Mouse (Mus musculus): ENCODE results near the gene Psg28. TPM values are rescaled to one million over a fixed set of nuclear protein-coding genes. Genes with fewer than 3 reads are reported as not detected.
"Not testable (repeated sequence)": the region's sequence is repeated elsewhere in the genome, so short reads cannot be mapped to it uniquely, and the experiment has no call there.

The Psg28 gene
- total RNA-seq (2014; rRNA removed; ENCODE audit: low replicate concordance) (not detected in 2 replicates), polyA plus RNA-seq (2015; fragmentation: Nextera tagmentation; extraction: Ambion mirVana) (not detected in 2 replicates)

DNA sequence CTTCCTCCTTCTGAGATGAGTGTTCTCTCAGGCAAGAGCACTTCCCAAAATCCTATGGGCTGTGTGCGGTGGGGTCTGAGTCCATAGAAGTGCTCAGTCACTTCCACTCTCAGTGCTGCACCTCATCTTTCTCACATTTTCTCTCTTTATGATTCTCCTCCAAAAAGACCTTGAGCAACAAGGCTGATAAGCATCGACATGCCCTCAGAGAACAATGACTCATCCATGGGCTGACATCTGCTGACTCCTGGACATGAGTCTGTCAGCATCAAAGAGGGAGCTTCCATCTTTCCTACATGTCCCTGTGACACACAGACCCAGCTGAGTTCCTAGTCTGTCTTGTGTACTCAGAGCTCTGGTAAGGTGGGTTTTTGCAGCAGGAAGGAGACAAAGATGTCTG lies at the start of gene Psg28:
Gene Psg28, minus strand, starts transcription at position 101 of the 400 bp plus-strand sequence.
- WGBS, result 62% methylated on average over 2 of the region's 2 CpGs
- H3K4me1 ChIP-seq (ENCODE audit: control insufficient read depth, insufficient read depth); H3K4me3 ChIP-seq (ENCODE audit: low read depth, low read length); DNase-seq (ENCODE audit: low spot score); H3K27me3 ChIP-seq (ENCODE audit: control insufficient read depth, insufficient read depth, low read length); ATAC-seq (ENCODE audit: insufficient read depth, low read depth); H3K27ac ChIP-seq (ENCODE audit: low read depth); H3K9ac ChIP-seq (replicated peaks; ENCODE audit: low read depth, low read length); H3K4me2 ChIP-seq (ENCODE audit: low read depth, low read length); H3K36me3 ChIP-seq (replicated peaks; ENCODE audit: control insufficient read depth, insufficient read depth, low read length); H3K9me3 ChIP-seq (replicated peaks; ENCODE audit: control insufficient read depth, low read length): not testable (repeated sequence)

DNA sequence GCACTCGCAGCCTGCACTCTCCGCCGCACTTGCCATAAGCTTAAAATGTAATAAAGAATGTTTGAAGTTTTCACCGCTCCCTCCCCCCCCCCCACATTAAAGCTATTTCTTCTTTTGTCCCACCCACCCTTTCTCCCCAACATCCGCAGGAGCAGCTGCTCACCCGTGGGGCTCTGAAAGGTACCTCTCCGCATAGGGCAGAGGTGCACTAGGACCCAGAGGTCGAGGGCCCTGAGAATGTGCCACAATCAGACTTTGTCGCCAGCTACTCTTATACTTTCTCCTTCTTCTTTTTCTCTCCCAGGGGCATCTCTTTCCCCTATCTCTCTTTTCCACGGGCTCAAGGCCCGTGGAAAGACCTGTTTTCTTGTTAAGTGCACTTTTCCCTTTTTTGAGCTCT lies 28.4 kb downstream of the Psg28 start:
- no peaks in the 10 kb centered on the region for H3K36me3 ChIP-seq (replicated peaks; ENCODE audit: control insufficient read depth, insufficient read depth, low read length)
- H3K4me1 ChIP-seq (ENCODE audit: control insufficient read depth, insufficient read depth), result no peaks in the 10 kb centered on the region
- DNase-seq (ENCODE audit: low spot score), result no peak
- ATAC-seq (ENCODE audit: insufficient read depth, low read depth), result no peak
- H3K4me2 ChIP-seq (ENCODE audit: low read depth, low read length), result no peak overlapping the region
- H3K4me3 ChIP-seq (ENCODE audit: low read depth, low read length), result no peak overlapping the region
- TF ChIP-seq CTCF (IDR thresholded peaks at IDR 0.05; ENCODE audit: low read depth), result no peak
- TF ChIP-seq EP300 (IDR thresholded peaks at IDR 0.05; ENCODE audit: low read depth), result no peak
- H3K9ac ChIP-seq (replicated peaks; ENCODE audit: low read depth, low read length), result no peak overlapping the region
- WGBS, result 38% methylated on average over 11 of the region's 11 CpGs
- no peak overlapping the region for H3K27ac ChIP-seq (ENCODE audit: low read depth)
- H3K9me3 ChIP-seq (replicated peaks; ENCODE audit: control insufficient read depth, low read length), result peaks cover 6% of the 10 kb centered on the region
- H3K27me3 ChIP-seq (ENCODE audit: control insufficient read depth, insufficient read depth, low read length), result no peaks in the 10 kb centered on the region

DNA sequence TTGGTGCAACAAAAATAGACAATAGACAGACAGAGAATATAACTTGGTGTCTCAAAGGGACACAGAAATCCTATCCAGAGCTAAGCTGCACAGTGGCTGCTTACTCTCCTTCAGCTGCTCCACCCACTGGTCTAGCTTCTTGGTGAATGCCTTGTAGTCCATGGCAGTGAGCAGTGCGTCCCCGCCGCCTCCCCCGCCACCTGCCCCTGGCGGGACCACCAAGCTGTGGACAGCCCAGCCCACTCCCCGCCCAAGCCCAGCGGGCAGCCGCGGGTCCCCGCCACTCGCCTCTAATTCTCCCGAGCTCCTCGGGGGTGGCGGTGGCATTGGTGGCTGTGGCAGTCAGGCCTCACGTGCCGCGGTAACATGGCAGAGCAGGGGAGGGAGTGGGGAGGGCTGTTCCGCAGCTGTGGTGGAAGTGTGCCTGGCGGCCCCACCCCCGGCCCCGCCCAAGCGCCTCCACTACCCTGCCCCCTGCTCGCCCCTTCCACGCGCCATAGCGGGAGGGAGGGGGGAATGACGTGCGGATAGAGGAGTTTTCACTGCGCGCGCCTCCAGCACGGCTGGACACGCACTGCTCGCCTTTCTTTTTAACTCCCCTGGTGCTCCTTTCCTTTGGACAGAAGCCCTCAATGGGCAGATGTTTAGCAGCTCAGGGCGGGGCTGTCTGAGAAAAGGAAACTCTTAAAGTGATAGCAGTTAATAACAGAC lies 29.2 kb downstream of the Psg28 start:
- no peak overlapping the region for H3K4me3 ChIP-seq (ENCODE audit: low read depth, low read length)
- no peak overlapping the region for H3K27ac ChIP-seq (ENCODE audit: low read depth)
- H3K4me2 ChIP-seq (ENCODE audit: low read depth, low read length), result no peak overlapping the region
- 34% methylated on average over 35 of the region's 35 CpGs for WGBS
- H3K36me3 ChIP-seq (replicated peaks; ENCODE audit: control insufficient read depth, insufficient read depth, low read length), result no peaks in the 10 kb centered on the region
- no peak overlapping the region for H3K9ac ChIP-seq (replicated peaks; ENCODE audit: low read depth, low read length)
- no peaks in the 10 kb centered on the region for H3K4me1 ChIP-seq (ENCODE audit: control insufficient read depth, insufficient read depth)
- TF ChIP-seq CTCF (IDR thresholded peaks at IDR 0.05; ENCODE audit: low read depth) (no peak), EP300 (IDR thresholded peaks at IDR 0.05; ENCODE audit: low read depth) (no peak)
- DNase-seq (ENCODE audit: low spot score) (no peak), ATAC-seq (ENCODE audit: insufficient read depth, low read depth) (no peak)
- peaks cover 6% of the 10 kb centered on the region for H3K9me3 ChIP-seq (replicated peaks; ENCODE audit: control insufficient read depth, low read length)
- H3K27me3 ChIP-seq (ENCODE audit: control insufficient read depth, insufficient read depth, low read length), result no peaks in the 10 kb centered on the region

DNA sequence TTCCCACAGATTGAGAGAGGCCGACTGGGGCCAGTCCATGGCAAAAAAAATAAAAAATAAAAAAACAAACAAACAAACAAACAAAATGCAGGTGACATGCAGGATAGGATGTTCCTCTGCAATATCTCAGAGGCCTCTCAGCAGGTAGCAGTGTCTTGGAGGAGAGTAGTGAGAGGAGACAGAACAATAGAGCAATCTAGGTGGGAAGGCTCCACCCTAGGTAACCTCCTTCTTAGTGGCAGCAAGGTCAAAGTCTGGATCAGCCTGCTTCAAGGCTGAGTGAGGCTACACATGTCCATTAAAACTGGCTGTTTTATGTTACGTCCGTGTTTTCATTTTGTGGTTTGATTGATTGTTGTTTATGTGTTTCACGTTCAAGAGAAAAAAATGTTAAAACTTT lies 40.4 kb downstream of the Psg28 start:
- not testable (repeated sequence) for DNase-seq (ENCODE audit: low spot score); H3K4me3 ChIP-seq (ENCODE audit: low read depth, low read length); H3K9ac ChIP-seq (replicated peaks; ENCODE audit: low read depth, low read length); H3K9me3 ChIP-seq (replicated peaks; ENCODE audit: control insufficient read depth, low read length); H3K27ac ChIP-seq (ENCODE audit: low read depth); H3K4me1 ChIP-seq (ENCODE audit: control insufficient read depth, insufficient read depth); ATAC-seq (ENCODE audit: insufficient read depth, low read depth); H3K4me2 ChIP-seq (ENCODE audit: low read depth, low read length); H3K27me3 ChIP-seq (ENCODE audit: control insufficient read depth, insufficient read depth, low read length); H3K36me3 ChIP-seq (replicated peaks; ENCODE audit: control insufficient read depth, insufficient read depth, low read length)
- 62% methylated on average over 4 of the region's 4 CpGs for WGBS

GRCm38 (mm10) chr7:18378295-18378694 lies 53.5 kb downstream of the Psg28 start:
- Histone ChIP-seq H3K36me3 (replicated peaks; ENCODE audit: control insufficient read depth, insufficient read depth, low read length) (no peaks in the 10 kb centered on the region), H3K4me1 (ENCODE audit: control insufficient read depth, insufficient read depth) (no peaks in the 10 kb centered on the region), H3K27me3 (ENCODE audit: control insufficient read depth, insufficient read depth, low read length) (no peaks in the 10 kb centered on the region), H3K9ac (replicated peaks; ENCODE audit: low read depth, low read length) (no peak overlapping the region), H3K27ac (ENCODE audit: low read depth) (no peak overlapping the region), H3K4me2 (ENCODE audit: low read depth, low read length) (no peak overlapping the region), H3K9me3 (replicated peaks; ENCODE audit: control insufficient read depth, low read length) (peaks cover 22% of the 10 kb centered on the region; the same call in 1 of the 2 replicates), H3K4me3 (ENCODE audit: low read depth, low read length) (no peak overlapping the region)
- 34% methylated on average over 2 of the region's 2 CpGs for WGBS
- no peak for TF ChIP-seq EP300 (IDR thresholded peaks at IDR 0.05; ENCODE audit: low read depth)
- TF ChIP-seq CTCF (IDR thresholded peaks at IDR 0.05; ENCODE audit: low read depth), result no peak
- ATAC-seq (ENCODE audit: insufficient read depth, low read depth) (no peak), DNase-seq (ENCODE audit: low spot score) (no peak)

Small RNA genes lying within 50 kb of the gene (microRNA-seq; reads per million reads assigned to microRNA genes)
- not detected for gene Gm24715

Other genes with a start within 250 kb of the Psg28 start
- gene Mill1, start 186.7 kb downstream of the Psg28 start, total RNA-seq (2014; rRNA removed; ENCODE audit: low replicate concordance), result not detected in 2 replicates
- not detected in 2 replicates for gene Mill1, start 186.7 kb downstream of the Psg28 start, polyA plus RNA-seq (2015; fragmentation: Nextera tagmentation; extraction: Ambion mirVana)
- not detected in 2 replicates for gene Psg18, start 77.0 kb downstream of the Psg28 start, total RNA-seq (2014; rRNA removed; ENCODE audit: low replicate concordance)
- gene Psg18, start 77.0 kb downstream of the Psg28 start, polyA plus RNA-seq (2015; fragmentation: Nextera tagmentation; extraction: Ambion mirVana), result not detected in 2 replicates
- not detected in 2 replicates for gene Psg26, start 52.1 kb upstream of the Psg28 start, total RNA-seq (2014; rRNA removed; ENCODE audit: low replicate concordance)
- not detected in 2 replicates for gene Psg26, start 52.1 kb upstream of the Psg28 start, polyA plus RNA-seq (2015; fragmentation: Nextera tagmentation; extraction: Ambion mirVana)
- gene Psg25, start 100.2 kb upstream of the Psg28 start, total RNA-seq (2014; rRNA removed; ENCODE audit: low replicate concordance), result not detected in 2 replicates
- not detected in 2 replicates for gene Psg25, start 100.2 kb upstream of the Psg28 start, polyA plus RNA-seq (2015; fragmentation: Nextera tagmentation; extraction: Ambion mirVana)
- not detected in 2 replicates for gene Psg27, start 135.3 kb upstream of the Psg28 start, total RNA-seq (2014; rRNA removed; ENCODE audit: low replicate concordance)
- gene Psg27, start 135.3 kb upstream of the Psg28 start, polyA plus RNA-seq (2015; fragmentation: Nextera tagmentation; extraction: Ambion mirVana), result not detected in 2 replicates
- gene Psg23, start 184.5 kb upstream of the Psg28 start, total RNA-seq (2014; rRNA removed; ENCODE audit: low replicate concordance), result not detected in 2 replicates
- not detected in 2 replicates for gene Psg23, start 184.5 kb upstream of the Psg28 start, polyA plus RNA-seq (2015; fragmentation: Nextera tagmentation; extraction: Ambion mirVana)
- not detected in 2 replicates for gene Psg21, start 224.7 kb upstream of the Psg28 start, total RNA-seq (2014; rRNA removed; ENCODE audit: low replicate concordance)
- not detected in 2 replicates for gene Psg21, start 224.7 kb upstream of the Psg28 start, polyA plus RNA-seq (2015; fragmentation: Nextera tagmentation; extraction: Ambion mirVana)

Measured in heart, postnatal 0 days (tissue).